Mouse (Mus musculus) midbrain, embryonic 16.5 days (tissue): ENCODE measurements at regions not wholly inside any gene's neighbourhood (a gene's known extent, or its start where the extent isn't known, plus 50 kb on each side); places are given as distances from the start of the nearest gene placed in this dataset.
"Not testable (repeated sequence)": the region's sequence is repeated elsewhere in the genome, so short reads cannot be mapped to it uniquely, and the experiment has no call there.

ENCODE experiments used
- ATAC-seq: fragments of 200-750 bp; cut with Nextera tagmentation; 2 replicates; pipeline ENCODE4 v1.8.0; 2017; ENCODE audit warnings: moderate TSS enrichment
- H3K27ac ChIP-seq: fragments of 300-500 bp; sonication (generic); 2 replicates; pipeline ENCODE4 v1.5.1; 2014; ENCODE audit warnings: mild to moderate bottlenecking, low read length, mixed read lengths
- H3K27me3 ChIP-seq: fragments of 300-500 bp; sonication (generic); 2 replicates; pipeline ENCODE4 v1.6.1; 2014; ENCODE audit warnings: low read depth, low read length, mixed read lengths; ENCODE audit not compliant: control insufficient read depth, insufficient read depth
- H3K36me3 ChIP-seq: fragments of 300-500 bp; sonication (generic); 2 replicates; pipeline ENCODE4 v1.6.1; 2014; ENCODE audit warnings: mild to moderate bottlenecking, low read length, moderate library complexity, mixed read lengths; ENCODE audit not compliant: control insufficient read depth, insufficient read depth
- H3K4me1 ChIP-seq: fragments of 300-500 bp; sonication (generic); 2 replicates; pipeline ENCODE4 v1.6.1; 2014; ENCODE audit warnings: mild to moderate bottlenecking, low read length, mixed read lengths; ENCODE audit not compliant: control insufficient read depth, insufficient read depth
- H3K4me2 ChIP-seq: fragments of 300-500 bp; sonication (generic); 2 replicates; pipeline ENCODE4 v1.6.1; 2014; ENCODE audit warnings: mild to moderate bottlenecking, low read length, mixed read lengths
- H3K4me3 ChIP-seq: fragments of 300-500 bp; sonication (generic); 2 replicates; pipeline ENCODE4 v1.5.1; 2014; ENCODE audit warnings: low read depth, mild to moderate bottlenecking, low read length, moderate library complexity, mixed read lengths
- H3K9ac ChIP-seq: fragments of 300-500 bp; sonication (generic); 2 replicates; pipeline ENCODE4 v1.6.1; 2014; ENCODE audit warnings: low read depth, low read length, mixed read lengths
- H3K9me3 ChIP-seq: fragments of 300-500 bp; sonication (generic); replicated peaks from 2 replicates; pipeline ENCODE4 v1.6.1; 2014; ENCODE audit warnings: mild to moderate bottlenecking, low read length, mixed read lengths; ENCODE audit not compliant: control insufficient read depth, poor library complexity, severe bottlenecking
- WGBS: fragments of 180-500 bp; shearing (Covaris S2); extraction: QIAGEN DNeasy Blood & Tissue Kit; methylation state at CpG from one replicate; pipeline ENCODE4 v1.1.7; 2014; 5-methylcytosine and 5-hydroxymethylcytosine counted together

DNA sequence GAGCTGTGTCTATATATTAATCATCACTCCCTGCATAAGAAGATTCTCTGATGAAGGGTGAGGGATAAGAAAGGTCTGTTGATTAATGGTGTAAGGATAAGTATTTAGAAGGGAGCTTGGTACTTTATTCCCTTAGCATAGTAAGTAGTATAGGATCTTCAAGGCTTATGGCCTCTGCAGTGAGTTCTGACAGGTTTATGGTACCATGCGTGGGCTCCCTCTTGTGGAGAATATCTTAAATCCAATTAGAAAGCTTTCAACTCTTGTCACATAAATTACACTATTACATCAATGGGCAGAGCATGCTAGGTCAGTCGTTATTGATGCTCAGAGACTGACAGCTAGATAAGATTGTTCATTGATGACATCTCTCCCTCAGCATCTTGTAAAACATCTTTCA is 112.7 kb upstream of the Grin3a start:
- no peak for ATAC-seq

DNA sequence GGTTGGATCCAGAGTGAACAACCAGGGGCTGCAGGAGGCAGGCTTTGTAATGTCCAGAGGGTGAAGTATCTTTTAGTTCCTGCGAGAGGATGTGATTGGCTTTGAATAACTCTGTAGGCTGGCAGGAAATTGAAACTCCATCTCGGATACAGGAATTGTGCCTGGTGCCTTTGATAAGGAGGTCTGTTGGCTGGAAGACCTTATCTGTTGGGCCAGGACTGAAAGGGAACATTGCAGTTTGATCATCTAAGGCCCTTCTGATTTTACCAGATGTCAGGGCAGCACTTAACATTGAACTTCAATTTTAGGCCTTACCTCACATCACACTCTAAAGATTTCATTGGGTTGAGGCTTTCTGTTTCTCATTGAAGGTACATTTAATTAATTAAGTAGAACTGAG is 111.3 kb upstream of the Grin3a start:
- Histone ChIP-seq H3K36me3 (no peaks in the 10 kb centered on the region), H3K9ac (no peak overlapping the region), H3K27me3 (no peaks in the 10 kb centered on the region), H3K4me2 (no peak overlapping the region), H3K9me3 (no peaks in the 10 kb centered on the region), H3K4me3 (no peak overlapping the region), H3K27ac (no peak overlapping the region), H3K4me1 (no peaks in the 10 kb centered on the region)
- 44% methylated on average over 2 of the region's 2 CpGs for WGBS
- no peak for ATAC-seq

More for the DNA sequence above, 112.7 kb upstream of the Grin3a start:
- no peaks in the 10 kb centered on the region for H3K36me3 ChIP-seq
- no peak overlapping the region for H3K4me3 ChIP-seq
- no peak overlapping the region for H3K4me2 ChIP-seq
- 20% methylated on average over 2 of the region's 2 CpGs for WGBS
- H3K9me3 ChIP-seq: no peaks in the 10 kb centered on the region
- no peaks in the 10 kb centered on the region for H3K4me1 ChIP-seq
- no peaks in the 10 kb centered on the region for H3K27me3 ChIP-seq
- H3K9ac ChIP-seq: no peak overlapping the region
- no peak overlapping the region for H3K27ac ChIP-seq

DNA sequence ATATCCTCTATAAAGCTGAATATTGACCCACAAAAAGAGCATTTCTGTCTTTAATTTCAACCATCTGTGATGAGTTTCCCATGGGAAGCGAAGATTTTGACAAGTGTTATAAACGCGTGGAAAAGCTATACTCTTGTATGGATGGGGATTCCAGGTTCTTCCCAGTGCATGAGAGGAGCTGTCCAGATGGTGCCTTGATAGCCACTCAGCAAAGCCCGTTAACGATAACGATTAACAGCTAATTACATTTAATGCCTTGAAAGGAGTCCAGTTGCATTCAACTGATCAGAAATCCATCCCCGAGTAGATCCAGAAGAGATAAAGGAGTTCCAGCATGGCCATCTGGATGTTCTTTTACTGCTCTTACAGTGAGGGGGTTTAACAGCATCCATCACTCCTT is 100.8 kb upstream of the Grin3a start:
- H3K9me3 ChIP-seq: no peaks in the 10 kb centered on the region
- H3K4me2 ChIP-seq: no peak overlapping the region
- H3K4me1 ChIP-seq: no peaks in the 10 kb centered on the region
- no peaks in the 10 kb centered on the region for H3K27me3 ChIP-seq
- H3K36me3 ChIP-seq: no peaks in the 10 kb centered on the region
- WGBS: 83% methylated on average over 7 of the region's 7 CpGs
- no peak for ATAC-seq
- no peak overlapping the region for H3K27ac ChIP-seq
- no peak overlapping the region for H3K9ac ChIP-seq
- H3K4me3 ChIP-seq: no peak overlapping the region

DNA sequence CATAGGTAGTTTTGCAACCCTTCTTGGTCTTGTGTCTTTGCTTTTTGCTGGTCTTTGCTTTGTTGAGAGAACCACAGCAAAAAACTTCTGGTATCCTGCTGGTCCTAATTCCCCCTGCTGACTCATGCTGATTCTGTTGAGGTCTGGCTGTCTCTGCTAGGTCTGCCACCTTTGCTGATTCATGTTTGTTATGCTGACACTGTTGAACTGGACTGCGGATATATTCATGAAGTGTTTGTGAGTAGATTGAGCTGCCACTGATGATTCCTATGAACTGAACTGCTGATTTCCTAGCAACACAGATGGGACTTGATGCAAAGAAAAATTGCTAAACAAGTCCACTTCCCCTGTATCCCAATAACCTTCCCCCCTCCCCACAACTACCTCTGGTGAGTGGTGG is 91.9 kb upstream of the Grin3a start:
- Histone ChIP-seq H3K9me3 (no peaks in the 10 kb centered on the region), H3K27ac (no peak overlapping the region), H3K4me2 (no peak overlapping the region), H3K27me3 (no peaks in the 10 kb centered on the region), H3K36me3 (no peaks in the 10 kb centered on the region), H3K4me1 (no peaks in the 10 kb centered on the region), H3K4me3 (no peak overlapping the region), H3K9ac (no peak overlapping the region)
- WGBS: 89% methylated on average over 1 of the region's 1 CpGs
- ATAC-seq: no peak

DNA sequence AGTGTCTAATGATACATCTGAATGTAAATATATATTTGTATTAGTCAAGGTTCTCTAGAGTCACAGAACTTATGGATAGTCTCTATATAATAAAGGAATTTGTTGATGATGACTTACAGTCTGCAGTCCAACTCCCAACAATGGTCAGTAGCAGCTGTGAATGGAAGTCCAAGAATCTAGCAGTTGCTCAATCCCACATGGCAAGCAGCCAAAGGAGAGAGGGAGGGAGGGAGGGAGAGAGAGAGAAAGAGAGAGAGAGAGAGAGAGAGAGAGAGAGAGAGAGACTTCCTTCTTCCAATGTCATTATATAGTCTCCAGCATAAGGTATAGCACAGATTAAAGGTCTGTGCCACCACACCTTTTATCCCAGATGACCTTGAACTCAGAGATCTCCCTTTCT is 84.1 kb upstream of the Grin3a start:
- H3K4me2 ChIP-seq, H3K9me3 ChIP-seq, H3K4me3 ChIP-seq, H3K9ac ChIP-seq, H3K36me3 ChIP-seq, H3K27ac ChIP-seq, ATAC-seq, H3K27me3 ChIP-seq, H3K4me1 ChIP-seq: not testable (repeated sequence)

DNA sequence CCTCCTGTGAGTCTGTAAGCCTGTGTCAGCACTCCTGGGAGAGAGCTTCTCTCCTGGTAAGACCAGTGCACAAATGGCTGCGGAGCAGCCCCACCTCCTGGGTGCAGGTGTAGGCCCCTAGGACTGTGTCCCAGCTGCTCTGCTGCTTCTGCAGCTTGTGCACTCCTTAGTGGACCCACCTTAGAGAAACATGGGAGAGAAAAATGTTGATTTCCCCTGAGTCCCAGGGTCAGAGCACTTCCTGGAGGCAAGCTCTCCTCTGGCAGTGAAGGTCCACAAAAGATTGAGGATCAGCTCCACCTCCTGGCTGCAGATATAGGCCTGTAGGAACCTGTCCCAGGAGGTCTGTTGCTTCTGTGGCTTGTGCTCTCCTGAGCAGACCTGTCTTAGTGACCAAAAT is 81.5 kb upstream of the Grin3a start:
- no peak overlapping the region for H3K4me3 ChIP-seq
- no peaks in the 10 kb centered on the region for H3K9me3 ChIP-seq
- H3K27ac ChIP-seq: no peak overlapping the region
- H3K27me3 ChIP-seq: no peaks in the 10 kb centered on the region
- WGBS: 83% methylated on average over 1 of the region's 1 CpGs
- no peak for ATAC-seq
- no peak overlapping the region for H3K9ac ChIP-seq
- no peak overlapping the region for H3K4me2 ChIP-seq
- H3K36me3 ChIP-seq: no peaks in the 10 kb centered on the region
- no peaks in the 10 kb centered on the region for H3K4me1 ChIP-seq

DNA sequence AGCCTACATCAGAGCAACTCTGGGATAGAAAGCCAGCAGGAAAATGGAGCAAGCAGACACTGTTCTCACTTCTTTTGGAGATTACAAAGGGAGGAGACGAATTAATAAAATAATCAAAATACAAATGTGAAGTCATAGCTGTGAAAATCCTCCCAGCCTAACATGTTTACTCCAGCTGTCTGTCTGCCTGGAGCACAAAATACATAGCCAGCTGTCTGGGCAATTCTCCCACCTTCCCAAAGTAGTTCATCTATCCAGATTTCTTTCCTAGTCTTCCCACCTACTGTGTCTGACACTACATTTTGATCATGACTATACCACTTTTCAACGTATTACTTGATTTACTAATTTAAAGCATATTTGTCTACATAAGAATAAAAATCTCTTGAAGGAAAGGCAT is 68.7 kb upstream of the Grin3a start:
- Histone ChIP-seq H3K9me3 (no peaks in the 10 kb centered on the region), H3K4me1 (no peaks in the 10 kb centered on the region), H3K4me3 (no peak overlapping the region), H3K4me2 (no peak overlapping the region), H3K9ac (no peak overlapping the region), H3K27ac (peak overlapping the region; percentile 37; the same call in 1 of the 2 replicates), H3K36me3 (no peaks in the 10 kb centered on the region), H3K27me3 (no peaks in the 10 kb centered on the region)
- ATAC-seq: no peak
- 82% methylated on average over 2 of the region's 2 CpGs for WGBS

DNA sequence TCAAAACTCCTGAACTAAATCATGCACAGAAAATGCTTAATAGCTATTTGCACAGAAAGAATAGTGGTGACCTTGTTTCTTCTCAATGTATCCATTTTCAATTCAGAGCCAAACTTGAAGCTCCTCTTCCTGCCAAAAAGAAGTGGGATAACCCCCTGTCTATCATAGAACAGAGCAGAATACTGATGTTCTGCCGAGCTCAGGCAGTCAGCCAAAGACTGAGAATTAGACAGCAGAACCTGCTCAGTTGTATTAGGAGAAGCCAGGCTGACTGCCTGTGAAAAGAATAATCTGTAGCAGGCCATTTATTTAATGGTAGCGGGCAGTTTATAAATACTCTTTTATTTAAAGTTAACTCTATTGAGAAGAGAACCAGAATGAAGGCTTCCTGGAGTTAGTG is 68.1 kb upstream of the Grin3a start:
- H3K9me3 ChIP-seq: no peaks in the 10 kb centered on the region
- H3K27ac ChIP-seq: 0 out of 2 replicates have a peak overlapping the region, but pooled peaks have one; percentile 37
- peak; percentile 58; the same call in 1 of the 2 replicates for ATAC-seq
- no peaks in the 10 kb centered on the region for H3K36me3 ChIP-seq
- H3K27me3 ChIP-seq: no peaks in the 10 kb centered on the region
- WGBS: 35% methylated on average over 2 of the region's 2 CpGs
- H3K4me2 ChIP-seq: no peak overlapping the region
- H3K4me3 ChIP-seq: no peak overlapping the region
- H3K9ac ChIP-seq: no peak overlapping the region
- no peaks in the 10 kb centered on the region for H3K4me1 ChIP-seq
